Mouse (Mus musculus) MEL (cell line): ENCODE results near the gene Nars2.

Experiments used
- EP300 ChIP-seq, 2 experiments: IDR thresholded peaks; 2 replicates each; pipeline ENCODE4 v1.6.1; 2011; ENCODE audit warnings: improper control_type of control experiment in 2 of 2, low read length in 2 of 2, low read depth in 1 of 2, mild to moderate bottlenecking in 1 of 2
- SMC3 ChIP-seq: IDR thresholded peaks from 2 replicates; pipeline ENCODE4 v1.6.1; 2011; ENCODE audit warnings: low read depth, low read length, improper control_type of control experiment
- TBP ChIP-seq: IDR thresholded peaks from 2 replicates; pipeline ENCODE4 v1.8.0; 2011; ENCODE audit warnings: low read depth, low read length, improper control_type of control experiment
- ZMIZ1 ChIP-seq: IDR thresholded peaks from 2 replicates; pipeline ENCODE4 v1.6.1; 2012; ENCODE audit warnings: low read depth, mild to moderate bottlenecking, inconsistent platforms, low read length, improper control_type of control experiment, moderate library complexity

GRCm38 (mm10) chr7:96959168-96959567, 7.9 kb downstream of the Nars2 start:
- no peak for TF ChIP-seq SMC3
- TF ChIP-seq EP300 (IDR thresholded peaks at IDR 0.05; ENCODE audit: low read depth in 1 of 2, low read length in 2 of 2) = peak; percentile 75 to 83
- TF ChIP-seq ZMIZ1 = no peak
- no peak for TF ChIP-seq TBP
